Mouse (Mus musculus) lung, adult 2 months (tissue): Measurements from ENCODE around the gene Vrk1.

Experiments used
- CTCF ChIP-seq: fragments of 200-500 bp; IDR thresholded peaks from 2 replicates; pipeline ENCODE4 v1.5.1; 2011; ENCODE audit warnings: mild to moderate bottlenecking, low read length, control low read depth; ENCODE audit not compliant: insufficient read depth
- POLR2A ChIP-seq: fragments of 200-500 bp; IDR thresholded peaks from 2 replicates; pipeline ENCODE4 v1.6.1; 2011; ENCODE audit warnings: low read depth, mild to moderate bottlenecking, control low read depth, low read length, borderline replicate concordance; ENCODE audit errors: extremely low read depth

- TF ChIP-seq CTCF (no peak), POLR2A (no peak)
Observed at GRCm38 (mm10) chr12:105966887-105967637, 43.0 kb upstream of the Vrk1 start.
